Mouse (Mus musculus): ENCODE data around the gene Cxcl16.
A peak's percentile ranks its signal among the peaks of the same experiment; 100 is the strongest.

Cxcl16 gene

GRCm38 (mm10) chr11:70412591-70412990 is 47.2 kb downstream of the Cxcl16 start:
- no peak for DNase-seq (ENCODE audit: low read depth, low spot score)

GRCm38 (mm10) chr11:70410297-70410643 is 49.5 kb downstream of the Cxcl16 start:
- no peak for DNase-seq (ENCODE audit: low read depth, low spot score)

GRCm38 (mm10) chr11:70409594-70410296 is 50.0 kb downstream of the Cxcl16 start, which contains the start of gene Pelp1:
Pelp1 (minus strand) TSS chr11:70410031.
- peak; percentile 89 for DNase-seq (ENCODE audit: low read depth, low spot score)

All from brain, embryonic 18.5 days (tissue).